Mouse (Mus musculus): ENCODE data around the gene Arl14ep.

GRCm38 (mm10) chr2:106972851-106973250 lies 1.4 kb downstream of the Arl14ep start:
- no peak for TF ChIP-seq POLR2A (IDR thresholded peaks at IDR 0.05; ENCODE audit: insufficient read depth, low read depth, low read length)
- TF ChIP-seq CTCF (IDR thresholded peaks at IDR 0.05; ENCODE audit: insufficient read depth, low read depth, low read length), result no peak
